12 mouse cellular contexts compared by ENCODE assay signal in the genomic region with DNA sequence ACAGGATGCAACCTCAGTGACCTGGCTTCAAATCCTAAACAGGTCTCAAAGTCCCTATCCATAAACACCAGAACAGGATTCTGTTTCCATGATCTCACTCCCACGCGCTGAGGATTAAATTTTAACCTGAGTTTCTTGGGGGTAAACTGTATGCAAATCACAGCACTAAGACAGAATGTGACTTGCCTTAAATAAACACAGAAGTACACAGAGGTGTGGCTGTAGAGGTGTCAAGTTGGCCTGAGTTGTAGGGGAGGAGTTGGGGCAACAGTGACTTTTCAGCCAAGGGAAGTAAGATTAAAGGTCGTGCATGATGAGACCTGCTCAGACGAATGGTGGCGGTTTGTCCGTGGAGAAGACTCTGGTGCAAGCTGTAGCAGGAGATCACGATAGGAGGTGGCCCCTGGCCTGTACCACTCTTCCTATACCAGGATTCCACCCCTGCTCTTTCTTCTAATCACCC. TPM values are rescaled to one million over a fixed set of nuclear protein-coding genes. Genes with fewer than 3 reads are reported as not detected.
DNase-seq lines count a peak whose midpoint lies in the region; ATAC-seq and TF ChIP-seq lines count a peak whose summit lies in the region.
"Had no signal": no experiment of that assay in that cellular context is flagged by ENCODE, and none has a peak within 500 bp of the region (broad histone marks: within the 10 kb centered on the region; RNA-seq: fewer than 3 reads in every experiment).

No protein-coding gene starts in this region.

- WGBS in thymus, adult 2 months, result 40% methylated on average over 7 of the region's 7 CpGs
- 46% methylated on average over 7 of the region's 7 CpGs for WGBS in lung, adult 2 months
- WGBS in stomach, embryonic 16.5 days, result 50% methylated on average over 7 of the region's 7 CpGs

- H3K4me1 ChIP-seq in thymus, adult 2 months (replicated peaks; ENCODE audit: control insufficient read depth, insufficient read depth, low read length), result peaks cover 14% of the 10 kb centered on the region
- H3K4me1 ChIP-seq in lung, adult 2 months (ENCODE audit: control insufficient read depth, insufficient read depth, low read length), result peaks cover 9% of the 10 kb centered on the region
- peaks cover 10% of the 10 kb centered on the region for H3K4me1 ChIP-seq in stomach, embryonic 16.5 days (ENCODE audit: control insufficient read depth, insufficient read depth, low read length)
- H3K4me1 ChIP-seq: neural tube, embryonic 12.5 days had no signal

- no peaks in the 10 kb centered on the region for H3K9me3 ChIP-seq in stomach, embryonic 16.5 days (replicated peaks; ENCODE audit: control insufficient read depth, low read length)
- H3K9me3 ChIP-seq: neural tube, embryonic 12.5 days had no signal

- H3K27ac ChIP-seq in thymus, adult 2 months (ENCODE audit: control insufficient read depth, insufficient read depth, low read length), result peak overlapping the region; percentile 84
- H3K27ac ChIP-seq in stomach, embryonic 16.5 days (ENCODE audit: low read length), result peak overlapping the region; percentile 96
- H3K27ac ChIP-seq in left cerebral cortex, adult 2 months, result no peak overlapping the region
- H3K27ac ChIP-seq: neural tube, embryonic 12.5 days had no signal

- peak overlapping the region; percentile 62 for H3K9ac ChIP-seq in stomach, embryonic 16.5 days (ENCODE audit: low read length)
- H3K9ac ChIP-seq: neural tube, embryonic 12.5 days had no signal

- TF ChIP-seq POLR2A in thymus, adult 2 months (IDR thresholded peaks at IDR 0.05; ENCODE audit: control insufficient read depth, extremely low read depth, insufficient read depth, low read length, poor library complexity), result no peak
- peak; percentile 37; the same call in 1 of the 2 replicates for TF ChIP-seq POLR2A in lung, adult 2 months (IDR thresholded peaks at IDR 0.05; ENCODE audit: borderline replicate concordance, extremely low read depth, low read depth, low read length)

- DNase-seq in thymus, adult 2 months, result no peak
- no peak for DNase-seq in thymus, postnatal 4 days
- DNase-seq in kidney, adult 8-10 months, result peak; percentile 86 to 94
- DNase-seq in lung, adult 2 months, result no peak
- DNase-seq in ovary, postnatal 36 days (ENCODE audit: low spot score), result no peak
- DNase-seq in left cerebral cortex, adult 2 months (ENCODE audit: extremely low spot score in 1 of 2, low spot score in 2 of 2), result no peak
- no peak for DNase-seq in thymus, postnatal 25 days
- DNase-seq: adrenal gland, postnatal 36 days had no signal

- no peaks in the 10 kb centered on the region for H3K27me3 ChIP-seq in thymus, adult 2 months (ENCODE audit: control insufficient read depth, insufficient read depth, low read length)
- no peaks in the 10 kb centered on the region for H3K27me3 ChIP-seq in stomach, embryonic 16.5 days (ENCODE audit: control insufficient read depth, insufficient read depth, low read length)
- H3K27me3 ChIP-seq: neural tube, embryonic 12.5 days had no signal

- H3K4me3 ChIP-seq in thymus, adult 2 months (ENCODE audit: control insufficient read depth, insufficient read depth, low read length), result no peak overlapping the region
- H3K4me3 ChIP-seq in lung, adult 2 months (replicated peaks; ENCODE audit: extremely low read depth, low read depth, low read length), result peak overlapping the region; percentile 7
- no peak overlapping the region for H3K4me3 ChIP-seq in stomach, embryonic 16.5 days (replicated peaks; ENCODE audit: low read length)
- H3K4me3 ChIP-seq in left cerebral cortex, adult 2 months, result no peak overlapping the region
- H3K4me3 ChIP-seq: neural tube, embryonic 12.5 days had no signal

- no peaks in the 10 kb centered on the region for H3K36me3 ChIP-seq in thymus, adult 2 months (ENCODE audit: control insufficient read depth, insufficient read depth, low read length)
- H3K36me3 ChIP-seq in stomach, embryonic 16.5 days (ENCODE audit: control insufficient read depth, insufficient read depth, low read length), result no peaks in the 10 kb centered on the region
- H3K36me3 ChIP-seq: neural tube, embryonic 12.5 days had no signal

- peak overlapping the region; percentile 30; the same call in 1 of the 2 replicates for H3K4me2 ChIP-seq in stomach, embryonic 16.5 days (ENCODE audit: low read depth, low read length)
- H3K4me2 ChIP-seq: neural tube, embryonic 12.5 days had no signal

- peak; percentile 87 for ATAC-seq in stomach, embryonic 16.5 days (ENCODE audit: insufficient read depth, low FRiP score)

- TF ChIP-seq CTCF in thymus, adult 2 months (IDR thresholded peaks at IDR 0.05; ENCODE audit: borderline replicate concordance, control insufficient read depth, extremely low read depth, insufficient read depth, low read length, poor library complexity), result no peak
- TF ChIP-seq CTCF in lung, adult 2 months (IDR thresholded peaks at IDR 0.05; ENCODE audit: insufficient read depth, low read length), result no peak
- TF ChIP-seq CTCF in left cerebral cortex, adult 2 months (IDR thresholded peaks at IDR 0.05), result no peak

- intact Hi-C loops in left cerebral cortex, adult 2 months (cut with DNase I), result no loop called here

RNA-seq across cellular contexts. Expression of a gene that starts 25.1 kb away (rescaled TPM):
- polyA plus RNA-seq in thymus, adult 2 months (2012; rRNA removed), result 1.3 TPM in 2 replicates
- polyA plus RNA-seq in lung, adult 2 months (2012; rRNA removed), result 0.27 and 0.29 TPM in 2 replicates
- polyA plus RNA-seq in stomach, embryonic 16.5 days (2015; fragmentation: Nextera tagmentation; extraction: Ambion mirVana), result 0.09 TPM in 1 of 2 replicates, not detected in the other
- total RNA-seq in left cerebral cortex, adult 2 months (2021), result under 1 TPM; 0.29 to 0.68 TPM
- total RNA-seq: adrenal gland, postnatal 36 days; MEL had no signal
- polyA plus RNA-seq: heart, embryonic 14.5 days had no signal

RNA-seq across cellular contexts. Expression of a gene that starts 32.1 kb away (rescaled TPM):
- 198 and 218 TPM in 2 replicates for polyA plus RNA-seq in thymus, adult 2 months (2012; rRNA removed)
- polyA plus RNA-seq in lung, adult 2 months (2012; rRNA removed), result 341 and 489 TPM in 2 replicates
- polyA plus RNA-seq in stomach, embryonic 16.5 days (2015; fragmentation: Nextera tagmentation; extraction: Ambion mirVana), result 167 and 182 TPM in 2 replicates
- 10 to 100 TPM; 68.3 to 78.2 TPM for total RNA-seq in left cerebral cortex, adult 2 months (2021)

Comparison
In these comparisons a context has a peak if more than half of its experiments do, and no peak if none do; other contexts are left out.
1. DNase-seq: peak in kidney, adult 8-10 months (2 of 2); none in thymus, adult 2 months (single experiment), thymus, postnatal 4 days (single experiment), lung, adult 2 months (single experiment), ovary, postnatal 36 days (single experiment), left cerebral cortex, adult 2 months (0 of 2) and thymus, postnatal 25 days (single experiment).